Mouse (Mus musculus) intestine, embryonic 14.5 days (tissue): ENCODE measurements around the gene Arhgef7. TPM values are rescaled to one million over a fixed set of nuclear protein-coding genes. Genes with fewer than 3 reads are reported as not detected.

Experiments
- ATAC-seq: fragments of 200-750 bp; cut with Nextera tagmentation; replicated peaks from 2 replicates; pipeline ENCODE4 v1.8.0; 2017; ENCODE audit warnings: low read depth, moderate number of reproducible peaks, moderate TSS enrichment, moderate library complexity; ENCODE audit not compliant: low FRiP score, low TSS enrichment
- DNase-seq: peaks from one replicate; pipeline ENCODE4 v3.0.0-alpha.2; 2018; ENCODE audit warnings: low spot score
- H3K27ac ChIP-seq: fragments of 300-500 bp; sonication (generic); 2 replicates; pipeline ENCODE4 v1.5.1; 2014; ENCODE audit warnings: low read depth, mild to moderate bottlenecking, control low read depth
- H3K27me3 ChIP-seq: fragments of 300-500 bp; sonication (generic); replicated peaks from 2 replicates; pipeline ENCODE4 v1.6.1; 2014; ENCODE audit warnings: low read length, control low read depth; ENCODE audit not compliant: control insufficient read depth, insufficient read depth
- H3K36me3 ChIP-seq: fragments of 300-500 bp; sonication (generic); 2 replicates; pipeline ENCODE4 v1.6.1; 2014; ENCODE audit warnings: low read length, control low read depth; ENCODE audit not compliant: control insufficient read depth, insufficient read depth
- H3K4me1 ChIP-seq: fragments of 300-500 bp; sonication (generic); replicated peaks from 2 replicates; pipeline ENCODE4 v1.6.1; 2014; ENCODE audit warnings: low read length, control low read depth, mixed read lengths; ENCODE audit not compliant: control insufficient read depth, insufficient read depth
- H3K4me2 ChIP-seq: fragments of 300-500 bp; sonication (generic); 2 replicates; pipeline ENCODE4 v1.6.1; 2014; ENCODE audit warnings: low read length
- H3K4me3 ChIP-seq: fragments of 300-500 bp; sonication (generic); 2 replicates; pipeline ENCODE4 v1.5.1; 2014; ENCODE audit warnings: low read depth, low read length, control low read depth, mixed read lengths
- H3K9ac ChIP-seq: fragments of 300-500 bp; sonication (generic); 2 replicates; pipeline ENCODE4 v1.6.1; 2014; ENCODE audit warnings: mild to moderate bottlenecking, low read length
- H3K9me3 ChIP-seq: fragments of 300-500 bp; sonication (generic); 2 replicates; pipeline ENCODE4 v1.6.1; 2016; ENCODE audit warnings: low read length, control low read depth; ENCODE audit not compliant: control insufficient read depth
- WGBS: fragments of 180-500 bp; shearing (Covaris S2); extraction: QIAGEN DNeasy Blood & Tissue Kit; methylation state at CpG from one replicate; pipeline ENCODE4 v1.1.7; 2014; 5-methylcytosine and 5-hydroxymethylcytosine counted together
- polyA plus RNA-seq: library from polyadenylated mRNA; unstranded; fragments of >200 nt; fragmentation: Nextera tagmentation; extraction: Ambion mirVana; gene quantifications from 2 replicates; pipeline ENCODE4 v1.2.1, GENCODE M21; 2014

The Arhgef7 gene
- polyA plus RNA-seq, 1 experiment from 2014 or later, result 33.9 TPM

- ATAC-seq, result no peak
- 59% methylated on average over 12 of the region's 12 CpGs for WGBS
These were observed 2.9 kb downstream of the Arhgef7 start for GRCm38 (mm10) chr8:11730271-11730940.

GRCm38 (mm10) chr8:11735672-11736235 lies 8.2 kb downstream of the Arhgef7 start:
- Histone ChIP-seq H3K4me1 (no peaks in the 10 kb centered on the region), H3K9me3 (no peaks in the 10 kb centered on the region), H3K9ac (no peak overlapping the region), H3K36me3 (no peaks in the 10 kb centered on the region), H3K4me2 (no peak overlapping the region), H3K27ac (no peak overlapping the region), H3K27me3 (no peaks in the 10 kb centered on the region), H3K4me3 (no peak overlapping the region)
- DNase-seq (no peak), ATAC-seq (no peak)
- 77% methylated on average over 15 of the region's 15 CpGs for WGBS

More at GRCm38 (mm10) chr8:11730271-11730940, 2.9 kb downstream of the Arhgef7 start:
- H3K9me3 ChIP-seq, result no peaks in the 10 kb centered on the region
- no peaks in the 10 kb centered on the region; the same call in 1 of the 2 replicates for H3K4me1 ChIP-seq
- no peak overlapping the region for H3K9ac ChIP-seq
- H3K36me3 ChIP-seq, result no peaks in the 10 kb centered on the region
- H3K4me3 ChIP-seq, result no peak overlapping the region
- H3K4me2 ChIP-seq, result no peak overlapping the region
- H3K27me3 ChIP-seq, result peaks cover 40% of the 10 kb centered on the region
- no peak overlapping the region for H3K27ac ChIP-seq
- DNase-seq, result no peak

DNA sequence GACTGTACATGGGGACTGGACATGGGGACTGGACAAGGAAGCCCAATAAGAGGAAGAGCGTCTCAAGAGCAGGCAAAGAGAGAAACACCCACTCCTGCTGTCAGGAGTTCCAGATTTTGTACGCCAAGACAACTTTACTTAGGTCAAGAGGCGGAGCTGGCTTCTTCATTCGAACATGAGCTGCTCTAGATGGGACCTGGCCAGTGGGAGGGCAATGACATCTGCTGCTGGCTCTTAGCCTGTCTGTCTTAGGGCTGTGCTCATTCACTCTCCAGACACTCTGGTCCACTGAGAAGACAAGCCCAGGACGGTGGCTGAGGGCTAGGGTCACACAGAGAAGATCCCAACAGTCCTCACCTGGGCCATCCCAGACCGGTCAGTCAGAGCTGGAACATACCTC lies 9.6 kb downstream of the Arhgef7 start:
- no peak overlapping the region for H3K4me3 ChIP-seq
- H3K9ac ChIP-seq, result no peak overlapping the region
- no peak overlapping the region for H3K4me2 ChIP-seq
- H3K4me1 ChIP-seq, result no peaks in the 10 kb centered on the region
- ATAC-seq (no peak), DNase-seq (no peak)
- no peaks in the 10 kb centered on the region for H3K36me3 ChIP-seq
- H3K9me3 ChIP-seq, result no peaks in the 10 kb centered on the region
- H3K27ac ChIP-seq, result no peak overlapping the region
- 76% methylated on average over 6 of the region's 6 CpGs for WGBS
- no peaks in the 10 kb centered on the region for H3K27me3 ChIP-seq

DNA sequence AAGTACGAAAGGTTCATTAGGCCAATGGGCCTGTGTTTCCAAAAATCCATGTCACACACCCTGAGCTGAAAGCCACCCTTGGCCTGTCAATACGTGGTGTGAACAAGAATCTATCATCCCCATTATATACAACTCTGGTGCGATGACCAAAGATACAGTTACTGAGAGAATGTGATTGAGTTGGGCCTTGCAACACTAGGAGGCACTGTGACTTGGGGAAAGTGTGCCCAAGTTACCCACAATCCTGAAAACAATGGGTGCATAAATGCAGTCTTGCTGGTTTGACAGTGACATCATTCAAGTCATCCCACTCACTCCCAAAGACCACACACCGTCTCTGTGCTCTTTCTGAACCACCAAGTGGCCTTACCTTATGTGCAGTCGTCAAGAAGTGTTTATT lies 11.6 kb downstream of the Arhgef7 start:
- 77% methylated on average over 5 of the region's 5 CpGs for WGBS
- ATAC-seq (no peak), DNase-seq (no peak)
- H3K4me1 ChIP-seq, result no peaks in the 10 kb centered on the region
- H3K4me3 ChIP-seq, result no peak overlapping the region
- H3K4me2 ChIP-seq, result no peak overlapping the region
- no peaks in the 10 kb centered on the region for H3K9me3 ChIP-seq
- H3K27ac ChIP-seq, result no peak overlapping the region
- H3K9ac ChIP-seq, result no peak overlapping the region
- H3K27me3 ChIP-seq, result no peaks in the 10 kb centered on the region
- no peaks in the 10 kb centered on the region for H3K36me3 ChIP-seq

GRCm38 (mm10) chr8:11740857-11741256 lies 13.3 kb downstream of the Arhgef7 start:
- ATAC-seq (no peak), DNase-seq (no peak)
- Histone ChIP-seq H3K4me2 (no peak overlapping the region), H3K4me1 (no peaks in the 10 kb centered on the region), H3K27me3 (no peaks in the 10 kb centered on the region), H3K9ac (no peak overlapping the region), H3K9me3 (no peaks in the 10 kb centered on the region), H3K4me3 (no peak overlapping the region), H3K27ac (no peak overlapping the region), H3K36me3 (no peaks in the 10 kb centered on the region)
- 76% methylated on average over 2 of the region's 2 CpGs for WGBS

GRCm38 (mm10) chr8:11743580-11743979 lies 16.1 kb downstream of the Arhgef7 start:
- Histone ChIP-seq H3K4me2 (no peak overlapping the region), H3K9ac (no peak overlapping the region), H3K27ac (no peak overlapping the region), H3K27me3 (no peaks in the 10 kb centered on the region), H3K4me3 (no peak overlapping the region), H3K36me3 (no peaks in the 10 kb centered on the region), H3K9me3 (no peaks in the 10 kb centered on the region), H3K4me1 (no peaks in the 10 kb centered on the region)
- DNase-seq (no peak), ATAC-seq (0 out of 2 replicates have a peak, but pooled peaks have one; percentile 23)
- WGBS, result 54% methylated on average over 10 of the region's 10 CpGs

DNA sequence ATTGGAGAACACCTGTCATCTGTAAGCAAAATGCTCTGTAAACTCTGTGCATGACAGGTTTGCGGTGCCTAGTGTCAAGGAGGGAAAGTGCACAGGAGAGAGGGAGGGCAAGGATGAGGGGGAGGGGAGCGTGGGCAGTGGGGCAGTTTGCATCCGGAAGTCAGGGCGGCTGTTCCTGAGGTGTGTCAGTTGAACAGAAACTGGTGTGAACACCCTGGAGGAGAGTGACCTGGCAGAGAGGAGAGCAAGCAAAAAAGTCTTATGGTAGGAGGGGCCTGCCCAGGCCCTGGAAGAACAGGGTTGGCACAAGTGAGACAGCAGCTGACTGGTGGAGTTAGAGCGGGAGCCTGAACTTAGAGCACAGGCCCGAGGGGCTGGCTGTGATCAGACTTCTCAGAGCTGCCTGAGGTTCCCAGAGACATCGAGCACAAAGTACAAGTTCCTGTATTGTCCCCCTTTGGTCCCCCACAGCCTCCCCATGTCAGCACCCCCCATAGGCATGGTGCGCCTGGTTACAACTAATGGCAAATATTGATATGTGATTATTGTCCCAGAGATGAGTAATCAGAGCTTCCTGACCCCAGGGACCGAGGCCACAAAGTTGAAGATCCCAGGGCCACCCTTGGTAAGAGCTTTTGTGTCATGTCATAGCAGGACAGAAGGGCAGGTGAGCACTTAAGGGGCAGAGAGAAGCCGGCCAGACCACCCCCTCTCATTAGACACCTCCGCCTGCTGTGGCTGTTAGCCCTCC lies 19.5 kb downstream of the Arhgef7 start:
- H3K27ac ChIP-seq, result no peak overlapping the region
- no peaks in the 10 kb centered on the region for H3K9me3 ChIP-seq
- WGBS, result 51% methylated on average over 11 of the region's 11 CpGs

GRCm38 (mm10) chr8:11749472-11749871 lies 22.0 kb downstream of the Arhgef7 start:
- Histone ChIP-seq H3K4me1 (no peaks in the 10 kb centered on the region), H3K27ac (no peak overlapping the region), H3K4me3 (no peak overlapping the region), H3K4me2 (no peak overlapping the region), H3K9ac (no peak overlapping the region), H3K27me3 (no peaks in the 10 kb centered on the region), H3K9me3 (no peaks in the 10 kb centered on the region), H3K36me3 (no peaks in the 10 kb centered on the region)
- no peak for ATAC-seq
- DNase-seq, result no peak
- WGBS, result 29% methylated on average over 6 of the region's 6 CpGs

More for the DNA sequence above, 19.5 kb downstream of the Arhgef7 start:
- no peak for DNase-seq
- Histone ChIP-seq H3K27me3 (no peaks in the 10 kb centered on the region), H3K4me2 (no peak overlapping the region), H3K4me3 (no peak overlapping the region), H3K4me1 (no peaks in the 10 kb centered on the region), H3K36me3 (no peaks in the 10 kb centered on the region), H3K9ac (no peak overlapping the region)
- ATAC-seq, result no peak
